Mouse (Mus musculus) cerebellum, postnatal 4 days (tissue): ENCODE data around the gene Grsf1.

Experiments
- DNase-seq, 2 experiments: peaks; one replicate each; pipeline ENCODE4 v3.0.0; 2022; ENCODE audit warnings: low spot score in 2 of 2, mixed read lengths in 1 of 2

Gene Grsf1

DNA sequence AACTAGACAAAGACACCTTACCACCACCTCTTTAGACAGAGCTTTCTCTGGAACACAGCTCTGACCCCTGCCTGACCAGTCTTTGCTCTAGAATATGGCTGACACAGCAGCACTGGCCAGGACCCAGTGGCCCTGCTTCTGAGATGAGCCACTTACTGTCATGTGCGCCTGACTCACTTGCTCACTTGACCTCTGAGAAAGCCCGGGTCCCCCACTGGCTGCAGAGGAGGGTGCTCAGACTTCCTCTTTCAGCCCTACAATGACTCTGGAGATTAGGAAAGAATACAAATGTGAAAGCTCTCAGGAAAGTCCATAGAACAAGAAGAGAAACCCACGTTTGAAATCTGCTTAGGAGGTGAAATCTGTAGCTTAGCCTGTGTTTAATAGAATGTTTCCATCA is 45.1 kb downstream of the Grsf1 start:
- DNase-seq: no peak

GRCm38 (mm10) chr5:88629987-88630386 is 46.0 kb downstream of the Grsf1 start:
- no peak for DNase-seq

DNA sequence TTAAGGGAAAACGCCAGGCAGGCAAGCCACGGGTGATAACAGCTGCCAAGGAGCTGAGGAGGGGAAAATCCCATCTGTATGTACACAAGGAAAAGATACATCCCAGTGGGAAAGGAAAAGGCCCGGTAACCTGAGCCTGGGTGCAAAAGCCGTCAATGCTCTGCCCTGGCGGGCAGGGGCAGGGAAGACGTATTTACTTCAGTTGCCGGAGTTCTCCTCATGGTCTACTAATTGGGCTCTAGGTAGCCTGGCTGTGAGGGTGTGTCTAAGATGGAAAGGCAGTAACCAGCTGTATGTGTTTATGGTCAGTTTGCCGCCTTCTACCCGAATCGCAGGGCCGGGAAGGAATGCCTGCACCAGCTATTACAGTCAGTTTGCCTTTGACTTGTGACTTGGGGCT is 46.8 kb downstream of the Grsf1 start:
- no peak for DNase-seq

- DNase-seq: no peak
Measured at GRCm38 (mm10) chr5:88627545-88627944, 48.4 kb downstream of the Grsf1 start.

GRCm38 (mm10) chr5:88616988-88617387 is 59.0 kb downstream of the Grsf1 start:
- no peak for DNase-seq

DNA sequence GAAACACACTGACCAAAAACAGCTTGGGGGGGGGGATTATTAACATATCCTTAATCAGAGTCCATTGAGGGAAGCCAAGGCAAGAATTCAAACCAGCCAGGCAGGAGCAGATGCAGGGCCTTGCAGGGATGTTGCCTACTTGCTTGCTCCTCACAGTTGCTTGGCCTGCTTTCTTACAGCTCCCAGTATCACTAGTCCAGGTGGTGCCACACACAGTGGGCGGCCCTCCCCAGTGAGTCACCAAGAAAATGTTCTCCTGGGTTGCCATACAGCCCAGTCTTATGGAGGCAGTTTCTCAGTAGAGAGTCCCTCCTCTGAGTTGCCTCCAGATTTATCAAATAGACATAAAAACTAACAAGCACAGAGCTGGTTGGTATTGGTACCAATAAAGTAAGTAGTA is 61.8 kb downstream of the Grsf1 start:
- DNase-seq: no peak
